Mouse (Mus musculus): ENCODE results near the gene Slc7a6. TPM values are rescaled to one million over a fixed set of nuclear protein-coding genes. Genes with fewer than 3 reads are reported as not detected.

The Slc7a6 gene
- polyA plus RNA-seq, 1 experiment = 21.3 TPM

DNA sequence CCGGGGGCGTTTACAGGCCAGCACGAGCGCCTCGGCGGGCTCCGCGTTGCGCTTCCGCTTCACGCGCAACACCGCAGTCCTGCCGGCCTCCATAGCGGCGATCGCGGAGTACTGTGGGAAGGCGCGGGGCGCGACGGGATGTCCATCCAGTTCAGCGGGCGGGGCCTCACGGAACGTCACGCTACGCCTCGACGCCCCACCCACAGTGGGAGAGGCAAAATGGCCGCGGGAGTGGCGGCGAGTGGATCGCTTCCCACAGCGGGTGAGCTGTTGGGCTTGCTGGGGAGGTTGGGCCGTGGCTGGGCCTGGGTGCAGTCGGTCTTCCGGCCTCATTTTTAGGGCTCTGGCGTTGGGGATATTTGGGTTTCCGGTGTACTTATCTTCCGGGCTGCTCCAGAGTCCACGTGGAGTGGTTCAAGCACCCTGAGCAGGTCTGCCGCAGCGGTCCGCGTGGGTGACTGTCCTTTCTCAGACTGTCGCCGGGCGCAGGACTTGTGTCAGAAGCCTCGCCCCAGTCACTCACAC, 42.2 kb downstream of the Slc7a6 start, which contains the start of the genes Slc7a6os and Prmt7:
Gene Slc7a6os, minus strand, starts transcription at position 115 of the 525 bp plus-strand sequence.
Gene Prmt7, plus strand, starts transcription at position 116 of the 525 bp plus-strand sequence.
- Histone ChIP-seq H3ac (ENCODE audit: control insufficient read depth, insufficient read length, low read depth) (peak within 1 kb of the TSS; percentile 91), H3K79me3 (ENCODE audit: low read depth) (peaks cover 40% of the 10 kb centered on the region), H3K27me3 (ENCODE audit: control insufficient read depth, insufficient read depth, insufficient read length) (no peaks in the 10 kb centered on the region), H3K36me3 (ENCODE audit: control insufficient read depth, insufficient read depth) (peaks cover 54% of the 10 kb centered on the region), H3K4me3 (ENCODE audit: insufficient read depth, poor library complexity, severe bottlenecking) (peak within 1 kb of the TSS; percentile 95), H3K79me2 (ENCODE audit: control insufficient read depth, insufficient read depth) (peaks cover 72% of the 10 kb centered on the region)
- TF ChIP-seq MAX (IDR thresholded peaks at IDR 0.05) (peak; percentile 90), MYOD1 (IDR thresholded peaks at IDR 0.05; ENCODE audit: control insufficient read depth, insufficient read length, low read depth) (no peak)

GRCm38 (mm10) chr8:106211421-106211820, 42.8 kb downstream of the Slc7a6 start:
- Histone ChIP-seq H3K36me3 (ENCODE audit: control insufficient read depth, insufficient read depth) (peaks cover 54% of the 10 kb centered on the region), H3K27me3 (ENCODE audit: control insufficient read depth, insufficient read depth, insufficient read length) (no peaks in the 10 kb centered on the region), H3K79me3 (ENCODE audit: low read depth) (peaks cover 40% of the 10 kb centered on the region), H3K4me3 (ENCODE audit: insufficient read depth, poor library complexity, severe bottlenecking) (peak overlapping the region; percentile 95), H3K79me2 (ENCODE audit: control insufficient read depth, insufficient read depth) (peaks cover 68% of the 10 kb centered on the region), H3ac (ENCODE audit: control insufficient read depth, insufficient read length, low read depth) (peak overlapping the region; percentile 91)
- TF ChIP-seq CTCF (IDR thresholded peaks at IDR 0.05; ENCODE audit: control insufficient read depth, insufficient read depth, insufficient read length) (no peak), MAX (IDR thresholded peaks at IDR 0.05) (no peak), USF1 (IDR thresholded peaks at IDR 0.05; ENCODE audit: low read depth) (no peak)

GRCm38 (mm10) chr8:106213959-106214358, 45.3 kb downstream of the Slc7a6 start:
- H3K79me3 ChIP-seq (ENCODE audit: low read depth) = peaks cover 23% of the 10 kb centered on the region
- H3ac ChIP-seq (ENCODE audit: control insufficient read depth, insufficient read length, low read depth) = no peak overlapping the region
- H3K79me2 ChIP-seq (ENCODE audit: control insufficient read depth, insufficient read depth) = peaks cover 43% of the 10 kb centered on the region
- peaks cover 60% of the 10 kb centered on the region for H3K36me3 ChIP-seq (ENCODE audit: control insufficient read depth, insufficient read depth)
- TF ChIP-seq MYOD1 (IDR thresholded peaks at IDR 0.05; ENCODE audit: control insufficient read depth, insufficient read length, low read depth) = no peak
- TF ChIP-seq CEBPB (IDR thresholded peaks at IDR 0.05; ENCODE audit: low read depth) = no peak
- no peak overlapping the region for H3K4me3 ChIP-seq (ENCODE audit: insufficient read depth, poor library complexity, severe bottlenecking)
- H3K27me3 ChIP-seq (ENCODE audit: control insufficient read depth, insufficient read depth, insufficient read length) = no peaks in the 10 kb centered on the region

GRCm38 (mm10) chr8:106219620-106220019, 51.0 kb downstream of the Slc7a6 start:
- H3K27me3 ChIP-seq (ENCODE audit: control insufficient read depth, insufficient read depth, insufficient read length) = no peaks in the 10 kb centered on the region
- no peak overlapping the region for H3ac ChIP-seq (ENCODE audit: control insufficient read depth, insufficient read length, low read depth)
- no peak overlapping the region for H3K4me3 ChIP-seq (ENCODE audit: insufficient read depth, poor library complexity, severe bottlenecking)
- H3K36me3 ChIP-seq (ENCODE audit: control insufficient read depth, insufficient read depth) = peaks cover 76% of the 10 kb centered on the region
- no peaks in the 10 kb centered on the region for H3K79me3 ChIP-seq (ENCODE audit: low read depth)
- no peak for TF ChIP-seq MAX (IDR thresholded peaks at IDR 0.05)
- H3K79me2 ChIP-seq (ENCODE audit: control insufficient read depth, insufficient read depth) = no peaks in the 10 kb centered on the region

DNA sequence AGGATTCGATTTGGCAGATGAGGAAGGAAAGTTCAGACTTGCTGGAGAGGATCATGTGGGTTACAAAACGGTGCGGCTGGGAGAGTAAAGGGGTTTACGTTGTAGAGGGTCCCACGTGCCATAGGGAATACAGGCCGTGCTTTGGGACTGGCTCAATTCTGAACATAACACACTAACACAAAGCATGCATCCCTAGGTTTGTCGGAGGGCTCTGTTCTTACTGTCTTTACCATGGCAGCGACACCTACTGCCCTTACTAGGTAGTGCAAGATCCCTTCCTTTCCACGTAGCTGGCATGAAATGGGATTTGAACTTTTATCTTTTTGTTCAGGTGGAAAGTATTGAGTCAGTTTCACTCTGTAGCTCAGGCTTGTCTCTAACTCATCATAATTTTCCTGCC, 57.9 kb downstream of the Slc7a6 start:
- TF ChIP-seq CTCF (IDR thresholded peaks at IDR 0.05; ENCODE audit: control insufficient read depth, insufficient read depth, insufficient read length) (peak; percentile 62), USF1 (IDR thresholded peaks at IDR 0.05; ENCODE audit: low read depth) (no peak), MYOG (IDR thresholded peaks at IDR 0.05; ENCODE audit: control insufficient read depth, extremely low read depth, insufficient read length) (no peak)
- H3K27me3 ChIP-seq (ENCODE audit: control insufficient read depth, insufficient read depth, insufficient read length) = no peaks in the 10 kb centered on the region
- peaks cover 63% of the 10 kb centered on the region for H3K36me3 ChIP-seq (ENCODE audit: control insufficient read depth, insufficient read depth)
- no peak overlapping the region for H3ac ChIP-seq (ENCODE audit: control insufficient read depth, insufficient read length, low read depth)
- no peak overlapping the region for H3K4me3 ChIP-seq (ENCODE audit: insufficient read depth, poor library complexity, severe bottlenecking)
- no peaks in the 10 kb centered on the region for H3K79me3 ChIP-seq (ENCODE audit: low read depth)
- no peaks in the 10 kb centered on the region for H3K79me2 ChIP-seq (ENCODE audit: control insufficient read depth, insufficient read depth)

GRCm38 (mm10) chr8:106231536-106231935, 62.9 kb downstream of the Slc7a6 start:
- TF ChIP-seq MYOD1 (IDR thresholded peaks at IDR 0.05; ENCODE audit: control insufficient read depth, insufficient read length, low read depth) = peak; percentile 93
- no peak for TF ChIP-seq FOSL1 (IDR thresholded peaks at IDR 0.05; ENCODE audit: insufficient read depth, low read length, poor library complexity, severe bottlenecking)
- H3ac ChIP-seq (ENCODE audit: control insufficient read depth, insufficient read length, low read depth) = no peak overlapping the region
- H3K79me2 ChIP-seq (ENCODE audit: control insufficient read depth, insufficient read depth) = no peaks in the 10 kb centered on the region
- no peaks in the 10 kb centered on the region for H3K27me3 ChIP-seq (ENCODE audit: control insufficient read depth, insufficient read depth, insufficient read length)
- no peak overlapping the region for H3K4me3 ChIP-seq (ENCODE audit: insufficient read depth, poor library complexity, severe bottlenecking)
- peaks cover 67% of the 10 kb centered on the region for H3K36me3 ChIP-seq (ENCODE audit: control insufficient read depth, insufficient read depth)
- H3K79me3 ChIP-seq (ENCODE audit: low read depth) = no peaks in the 10 kb centered on the region

- H3ac ChIP-seq (ENCODE audit: control insufficient read depth, insufficient read length, low read depth) = no peak overlapping the region
- TF ChIP-seq FOSL1 (IDR thresholded peaks at IDR 0.05; ENCODE audit: insufficient read depth, low read length, poor library complexity, severe bottlenecking) (no peak), MYOG (IDR thresholded peaks at IDR 0.05; ENCODE audit: control insufficient read depth, extremely low read depth, insufficient read length) (no peak), MYOD1 (IDR thresholded peaks at IDR 0.05; ENCODE audit: control insufficient read depth, insufficient read length, low read depth) (no peak), CTCF (IDR thresholded peaks at IDR 0.05; ENCODE audit: control insufficient read depth, insufficient read depth, insufficient read length) (no peak)
- H3K4me3 ChIP-seq (ENCODE audit: insufficient read depth, poor library complexity, severe bottlenecking) = no peak overlapping the region
- H3K79me3 ChIP-seq (ENCODE audit: low read depth) = no peaks in the 10 kb centered on the region
- peaks cover 68% of the 10 kb centered on the region for H3K36me3 ChIP-seq (ENCODE audit: control insufficient read depth, insufficient read depth)
- H3K27me3 ChIP-seq (ENCODE audit: control insufficient read depth, insufficient read depth, insufficient read length) = no peaks in the 10 kb centered on the region
- no peaks in the 10 kb centered on the region for H3K79me2 ChIP-seq (ENCODE audit: control insufficient read depth, insufficient read depth)
Observed at GRCm38 (mm10) chr8:106232751-106233150, 64.1 kb downstream of the Slc7a6 start.

Measured in C2C12 (cell line).